Mouse (Mus musculus) left cerebral cortex, postnatal 14 days (tissue): ENCODE data around the gene Cipc. TPM values are rescaled to one million over a fixed set of nuclear protein-coding genes. Genes with fewer than 3 reads are reported as not detected.

Source experiments
- DNase-seq, 2 experiments: peaks; one replicate each; pipeline ENCODE4 v3.0.0; 2021 to 2022; ENCODE audit warnings: low spot score in 2 of 2, mixed read lengths in 1 of 2
- intact Hi-C: fragments of 180-260 bp; cut with DNase I; formaldehyde crosslinking; loops from one replicate; pipeline ENCODE4 v1.15.1; 2025
- long read RNA-seq, 2 experiments: library from polyadenylated mRNA; stranded (forward); transcript quantifications; one replicate each; pipeline ENCODE4 v2.0.0; 2021
- total RNA-seq, 2 experiments: library from RNA; stranded (reverse); gene quantifications; 2 replicates each; pipeline ENCODE4 v1.2.3; 2021

The Cipc gene
- 10 to 100 TPM; 71.2 to 72.2 TPM for total RNA-seq
- long read RNA-seq, experiment 1, full-length matches to known transcripts = 32 of 53 reads
- long read RNA-seq, experiment 1, partial matches to known transcripts = 0 of 53 reads
- long read RNA-seq, experiment 1, other reads (novel, unspliced or antisense) = 21 of 53 reads
- long read RNA-seq, experiment 2, full-length matches to known transcripts = 28 of 44 reads
- long read RNA-seq, experiment 2, partial matches to known transcripts = 0 of 44 reads
- long read RNA-seq, experiment 2, other reads (novel, unspliced or antisense) = 16 of 44 reads

GRCm38 (mm10) chr12:86946862-86947574, at the start of gene Cipc:
Gene Cipc, plus strand, starts transcription at chr12:86947043.
- DNase-seq = peak; percentile 98 to 99

DNA sequence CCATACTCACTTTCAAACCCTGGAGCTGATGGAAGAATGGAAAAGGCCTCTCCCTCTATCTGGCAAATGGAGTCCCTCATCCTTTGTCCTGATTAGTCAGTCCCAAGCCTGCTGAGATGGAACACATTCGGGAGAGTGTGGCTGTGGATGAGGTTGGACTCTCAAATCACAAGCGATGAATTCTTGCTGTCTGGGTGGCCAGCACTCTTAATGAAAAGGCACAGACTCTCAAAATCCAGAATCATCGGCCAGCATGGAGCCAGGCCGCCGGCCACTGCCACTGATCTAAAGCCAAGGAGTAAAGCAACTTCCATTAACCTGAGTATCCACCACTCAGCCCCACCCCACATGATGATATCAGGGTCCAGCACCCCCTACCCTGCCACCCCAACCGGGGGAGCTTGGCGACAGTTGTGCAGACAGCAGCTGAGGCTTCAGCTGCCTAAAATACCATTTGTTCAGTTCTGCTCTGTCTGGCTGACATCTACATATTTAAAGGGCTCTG, 49.0 kb upstream of the Cipc start:
- intact Hi-C loops = no loop called here
- no peak for DNase-seq

More at GRCm38 (mm10) chr12:86946862-86947574, at the start of gene Cipc:
- intact Hi-C loops = loop anchor here (5.0 kb wide), 2 partner anchors 65 to 175 kb away; partner anchors contain the start of gene Irf2bpl

GRCm38 (mm10) chr12:86898448-86898847, 48.4 kb upstream of the Cipc start:
- DNase-seq = no peak
- intact Hi-C loops = no loop called here

- intact Hi-C loops = no loop called here
- DNase-seq = no peak
Observed at GRCm38 (mm10) chr12:86899461-86900179, 47.2 kb upstream of the Cipc start.

DNA sequence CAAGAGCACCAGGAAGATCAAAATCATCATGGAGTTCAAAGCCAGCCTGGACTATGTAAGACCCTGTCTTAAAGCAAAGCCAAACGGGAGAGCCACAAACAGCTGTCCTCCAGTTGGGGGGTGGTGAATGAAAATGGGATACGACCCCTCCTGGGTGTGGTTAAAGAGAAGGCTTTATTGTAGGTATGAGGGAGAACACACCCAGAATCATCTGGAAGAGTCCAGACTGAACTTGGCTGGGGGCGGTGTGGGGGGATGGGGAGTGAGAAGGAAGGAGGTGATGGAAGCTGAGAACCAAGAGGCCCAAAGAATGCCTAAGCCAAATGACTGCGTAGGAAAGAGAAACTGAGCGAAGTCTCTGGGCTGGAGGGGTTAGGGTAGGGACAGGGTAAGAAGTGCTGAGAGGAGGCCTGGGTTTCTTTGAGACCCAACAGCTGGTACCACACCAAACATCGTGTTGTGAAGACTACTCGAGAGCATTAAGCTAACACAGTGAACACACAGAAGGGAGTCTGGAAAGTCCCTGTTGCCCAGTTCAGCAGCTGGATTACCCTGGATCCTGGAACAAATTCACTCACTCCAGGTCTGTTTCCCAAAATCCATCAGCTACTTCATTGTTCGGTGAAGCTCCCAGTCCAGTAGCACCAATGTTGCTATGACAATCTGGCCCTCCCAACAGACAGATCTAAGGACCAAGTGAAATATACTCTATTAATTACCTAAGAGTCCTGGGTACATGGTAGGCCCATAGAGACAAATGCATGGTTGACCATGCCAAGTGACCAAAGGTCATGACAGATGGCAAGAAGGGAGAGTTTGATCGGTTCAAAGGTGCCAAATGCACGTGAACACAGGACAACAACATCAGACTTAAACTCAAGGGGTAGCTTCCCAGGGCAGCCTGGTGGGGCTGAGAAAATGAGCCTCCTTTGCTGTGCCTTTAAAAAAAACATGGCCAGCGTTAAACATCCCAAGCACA, 42.7 kb upstream of the Cipc start:
- DNase-seq = no peak
- intact Hi-C loops = no loop called here

DNA sequence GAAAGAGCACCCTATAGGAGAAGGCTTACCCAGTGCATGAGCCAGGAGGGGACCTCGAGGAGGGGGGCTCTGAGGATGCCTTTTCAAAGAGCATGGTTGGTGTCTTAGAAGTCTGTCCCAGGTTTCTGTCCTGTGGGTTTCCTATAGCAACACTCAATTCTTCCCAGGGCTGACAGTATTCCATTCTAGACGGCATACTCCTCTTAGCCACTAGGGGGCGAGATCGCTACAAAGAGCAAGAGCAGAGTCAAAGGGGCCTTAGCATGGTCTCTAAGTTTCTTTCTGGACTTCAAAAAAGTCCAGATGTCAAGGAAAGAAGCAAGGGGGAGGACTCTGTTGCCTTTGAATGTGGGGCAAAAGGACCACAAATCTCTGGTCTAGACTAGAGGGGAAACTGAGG, 41.6 kb upstream of the Cipc start:
- intact Hi-C loops = loop anchor here (5.0 kb wide), 1 partner anchor 108 kb away; no protein-coding TSS in a partner anchor
- peak in 1 of 2 experiments; percentile 57 for DNase-seq

DNA sequence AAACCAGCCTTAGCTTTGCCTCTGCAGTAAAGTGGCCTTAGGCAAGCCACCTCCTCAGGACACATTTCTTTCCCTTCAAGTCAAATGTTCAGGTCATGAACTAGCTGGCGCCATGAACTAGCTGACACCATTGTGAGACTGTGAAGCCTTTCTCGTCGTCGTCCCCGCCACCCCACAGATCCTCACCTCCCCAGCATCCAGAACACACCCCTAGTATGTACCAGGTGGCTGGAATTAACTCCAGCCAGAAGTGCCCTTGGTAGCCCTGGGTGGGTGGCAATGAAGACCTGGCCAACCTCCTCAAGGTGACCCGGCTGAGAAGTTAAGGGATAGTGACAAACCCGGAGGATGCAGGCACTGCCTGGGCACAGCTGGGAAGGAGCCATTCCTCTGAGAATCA, 41.0 kb upstream of the Cipc start:
- intact Hi-C loops = loop anchor here (5.0 kb wide), 1 partner anchor 109 kb away; no protein-coding TSS in a partner anchor
- no peak for DNase-seq

GRCm38 (mm10) chr12:86906395-86906794, 40.4 kb upstream of the Cipc start:
- intact Hi-C loops = loop anchor here (5.0 kb wide), 1 partner anchor 109 kb away; no protein-coding TSS in a partner anchor
- peak; percentile 87 to 88 for DNase-seq

DNA sequence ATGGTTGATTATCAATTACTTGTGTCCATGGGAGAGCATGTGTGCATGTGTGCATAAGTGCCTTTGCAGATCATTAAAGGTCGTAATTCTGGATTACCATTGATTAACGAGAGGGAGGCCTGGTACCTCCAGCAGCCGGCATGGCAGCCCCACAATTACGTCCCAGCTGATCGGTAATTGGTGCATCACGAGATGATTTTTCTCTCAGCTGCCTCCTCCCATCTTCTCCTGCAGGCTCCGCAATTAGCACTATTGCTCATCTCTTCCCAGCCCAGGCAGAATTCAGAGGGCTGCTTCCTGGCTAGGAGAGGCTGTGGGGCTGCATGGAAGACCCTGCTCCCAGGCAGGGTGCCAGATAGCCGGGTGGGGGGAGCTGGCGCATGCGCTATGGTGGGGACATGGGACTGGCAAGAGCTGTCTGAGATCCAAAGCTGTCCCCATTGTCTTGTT, 35.3 kb upstream of the Cipc start:
- DNase-seq = peak; percentile 76 to 78
- intact Hi-C loops = no loop called here

DNA sequence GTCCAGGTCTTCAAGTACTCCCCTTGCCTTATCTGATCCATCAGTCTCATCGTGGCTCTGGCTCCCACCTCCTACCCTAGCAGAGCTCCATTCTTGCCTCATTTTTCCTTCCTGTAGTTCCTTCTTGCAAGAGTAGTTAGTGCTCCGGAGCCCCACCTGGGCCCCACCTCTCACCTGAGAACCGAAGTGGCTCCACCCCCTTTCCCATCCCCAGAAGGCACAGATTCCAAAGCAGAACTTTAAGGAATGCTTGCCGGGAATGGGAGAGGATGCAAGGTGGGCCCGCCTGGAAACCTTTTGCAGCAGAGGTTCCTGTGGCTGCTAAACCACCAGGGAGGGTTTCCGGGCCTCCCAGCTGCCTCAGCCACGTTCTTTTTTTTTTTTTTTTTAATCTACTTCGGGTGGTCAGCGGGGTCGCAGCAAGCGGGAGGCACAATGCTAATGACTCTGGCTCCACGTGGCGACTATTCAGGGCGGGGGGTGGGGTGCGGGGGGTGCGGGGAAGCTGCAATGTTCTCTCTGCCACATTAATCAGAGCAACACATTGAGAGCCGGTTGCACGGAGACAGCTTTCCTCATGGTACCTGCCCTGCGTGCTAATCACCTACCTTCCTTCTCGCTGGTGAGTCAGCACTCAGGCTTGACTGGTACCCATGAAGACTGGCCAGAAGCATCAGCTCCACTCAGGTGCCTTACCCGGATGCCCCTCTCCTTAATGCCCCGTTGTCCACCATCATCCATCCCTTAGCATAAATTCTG, 34.3 kb upstream of the Cipc start:
- intact Hi-C loops = no loop called here
- no peak for DNase-seq

DNA sequence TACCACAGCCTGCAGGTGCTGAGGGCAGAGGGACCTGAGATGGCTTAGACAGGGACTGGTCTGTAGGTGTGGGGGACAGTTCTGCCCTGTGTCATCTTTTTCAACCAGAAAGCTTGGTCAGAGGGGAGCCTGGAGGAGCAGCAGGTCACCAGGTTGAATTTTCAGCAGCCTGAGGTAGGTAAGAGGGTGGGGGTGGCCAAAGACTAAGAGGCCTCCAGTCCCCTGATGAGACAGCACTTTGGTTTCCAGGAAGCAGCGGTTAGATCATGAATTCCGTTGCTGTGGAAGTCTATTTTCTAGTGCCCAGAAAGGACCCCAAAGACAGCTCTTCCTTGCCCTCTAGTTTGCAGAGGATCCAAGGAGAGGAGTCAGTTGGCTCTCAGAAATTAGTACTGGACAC, 32.5 kb upstream of the Cipc start:
- intact Hi-C loops = no loop called here

GRCm38 (mm10) chr12:86914756-86915155, 32.1 kb upstream of the Cipc start:
- DNase-seq = no peak
- intact Hi-C loops = no loop called here

More for the DNA sequence above, 32.5 kb upstream of the Cipc start:
- no peak for DNase-seq

GRCm38 (mm10) chr12:86915617-86916016, 31.2 kb upstream of the Cipc start:
- intact Hi-C loops = no loop called here
- no peak for DNase-seq

- no peak for DNase-seq
- intact Hi-C loops = no loop called here
Observed at GRCm38 (mm10) chr12:86916796-86917573, 29.9 kb upstream of the Cipc start.

DNA sequence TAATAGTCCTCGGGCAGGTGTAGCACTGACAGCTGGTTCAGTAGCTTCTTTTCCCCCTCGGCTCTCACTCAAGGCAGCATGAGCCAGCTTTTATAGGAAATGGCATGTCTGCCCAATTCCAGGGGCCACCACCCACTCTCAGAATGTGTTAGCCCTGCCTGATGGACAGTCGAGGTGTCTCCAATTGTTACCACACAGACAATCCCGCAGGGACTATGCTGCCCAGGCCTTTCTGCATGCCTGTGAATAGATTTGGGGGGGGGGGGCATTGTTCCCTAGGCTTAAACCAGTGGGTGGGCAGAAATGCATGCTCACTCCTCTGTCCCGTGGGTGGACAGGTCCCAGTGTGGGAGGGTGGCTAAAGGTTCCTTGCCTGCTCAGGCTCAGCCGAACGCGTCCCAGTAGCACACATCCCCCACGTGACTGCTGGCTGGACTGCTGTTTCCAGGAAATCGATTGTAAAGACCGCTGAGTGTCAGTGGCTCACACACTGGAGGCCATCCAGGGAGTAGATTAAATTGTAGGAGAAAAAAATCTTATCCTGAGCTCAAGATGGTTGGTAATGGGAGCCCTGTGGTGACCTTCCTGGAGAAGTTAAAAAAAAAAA, 28.4 kb upstream of the Cipc start:
- DNase-seq = no peak
- intact Hi-C loops = no loop called here

- no peak for DNase-seq
- intact Hi-C loops = no loop called here
Observed at GRCm38 (mm10) chr12:86918983-86919722, 27.7 kb upstream of the Cipc start.
